Mouse (Mus musculus) heart, embryonic 15.5 days (tissue): ENCODE data around the gene Cep152. TPM values are rescaled to one million over a fixed set of nuclear protein-coding genes. Genes with fewer than 3 reads are reported as not detected.

Experiments used
- ATAC-seq: fragments of 200-750 bp; cut with Nextera tagmentation; replicated peaks from 2 replicates; pipeline ENCODE4 v1.8.0; 2017; ENCODE audit warnings: low read depth, moderate TSS enrichment; ENCODE audit not compliant: insufficient number of reproducible peaks, insufficient read depth, low FRiP score
- H3K27ac ChIP-seq: fragments of 300-500 bp; sonication (generic); 2 replicates; pipeline ENCODE4 v1.5.1; 2015; ENCODE audit warnings: mild to moderate bottlenecking, inconsistent platforms
- H3K27me3 ChIP-seq: fragments of 300-500 bp; sonication (generic); 2 replicates; pipeline ENCODE4 v1.6.1; 2015; ENCODE audit warnings: inconsistent platforms
- H3K36me3 ChIP-seq: fragments of 300-500 bp; sonication (generic); 2 replicates; pipeline ENCODE4 v1.6.1; 2015; ENCODE audit warnings: mild to moderate bottlenecking, inconsistent platforms
- H3K4me1 ChIP-seq: fragments of 300-500 bp; sonication (generic); replicated peaks from 2 replicates; pipeline ENCODE4 v1.6.1; 2015; ENCODE audit warnings: inconsistent platforms
- H3K4me2 ChIP-seq: fragments of 300-500 bp; sonication (generic); 2 replicates; pipeline ENCODE4 v1.6.1; 2015; ENCODE audit warnings: inconsistent platforms, mild to moderate bottlenecking, moderate library complexity
- H3K4me3 ChIP-seq: fragments of 300-500 bp; sonication (generic); 2 replicates; pipeline ENCODE4 v1.5.1; 2015; ENCODE audit warnings: mild to moderate bottlenecking, inconsistent platforms
- H3K9ac ChIP-seq: fragments of 300-500 bp; sonication (generic); 2 replicates; pipeline ENCODE4 v1.6.1; 2015; ENCODE audit warnings: mild to moderate bottlenecking, inconsistent platforms
- H3K9me3 ChIP-seq: fragments of 300-500 bp; sonication (generic); replicated peaks from 2 replicates; pipeline ENCODE4 v1.6.1; 2016; ENCODE audit warnings: inconsistent platforms
- WGBS: fragments of 180-500 bp; shearing (Covaris S2); methylation state at CpG from one replicate; pipeline ENCODE4 v1.1.7; 2015; ENCODE audit warnings: mixed read lengths; 5-methylcytosine and 5-hydroxymethylcytosine counted together
- polyA plus RNA-seq: library from polyadenylated mRNA; unstranded; fragments of >200 nt; fragmentation: Nextera tagmentation; extraction: Ambion mirVana; gene quantifications from 2 replicates; pipeline ENCODE4 v1.2.1, GENCODE M21; 2015

Gene Cep152
- polyA plus RNA-seq, 1 experiment from 2014 or later, result 3.1 TPM

DNA sequence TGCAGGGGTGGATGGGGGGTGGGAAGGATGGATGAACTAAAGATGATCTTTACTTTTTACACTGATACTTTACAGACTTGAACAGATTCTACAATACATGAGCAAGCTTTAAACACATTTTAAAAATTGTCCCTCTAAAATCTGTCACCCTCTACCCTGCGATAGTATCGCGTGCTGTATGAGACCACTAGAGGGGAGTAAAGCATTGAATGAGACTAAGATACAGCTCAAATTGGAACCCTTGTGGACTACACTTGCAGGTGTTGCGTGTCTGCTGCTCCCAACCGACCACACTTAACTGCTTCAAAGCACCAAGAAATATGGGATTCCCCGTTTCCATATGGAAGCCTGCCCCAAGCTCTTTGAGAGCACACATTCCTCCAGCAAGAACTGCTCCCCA is 69.1 kb downstream of the Cep152 start:
- no peak for ATAC-seq
- 68% methylated on average over 6 of the region's 6 CpGs for WGBS

DNA sequence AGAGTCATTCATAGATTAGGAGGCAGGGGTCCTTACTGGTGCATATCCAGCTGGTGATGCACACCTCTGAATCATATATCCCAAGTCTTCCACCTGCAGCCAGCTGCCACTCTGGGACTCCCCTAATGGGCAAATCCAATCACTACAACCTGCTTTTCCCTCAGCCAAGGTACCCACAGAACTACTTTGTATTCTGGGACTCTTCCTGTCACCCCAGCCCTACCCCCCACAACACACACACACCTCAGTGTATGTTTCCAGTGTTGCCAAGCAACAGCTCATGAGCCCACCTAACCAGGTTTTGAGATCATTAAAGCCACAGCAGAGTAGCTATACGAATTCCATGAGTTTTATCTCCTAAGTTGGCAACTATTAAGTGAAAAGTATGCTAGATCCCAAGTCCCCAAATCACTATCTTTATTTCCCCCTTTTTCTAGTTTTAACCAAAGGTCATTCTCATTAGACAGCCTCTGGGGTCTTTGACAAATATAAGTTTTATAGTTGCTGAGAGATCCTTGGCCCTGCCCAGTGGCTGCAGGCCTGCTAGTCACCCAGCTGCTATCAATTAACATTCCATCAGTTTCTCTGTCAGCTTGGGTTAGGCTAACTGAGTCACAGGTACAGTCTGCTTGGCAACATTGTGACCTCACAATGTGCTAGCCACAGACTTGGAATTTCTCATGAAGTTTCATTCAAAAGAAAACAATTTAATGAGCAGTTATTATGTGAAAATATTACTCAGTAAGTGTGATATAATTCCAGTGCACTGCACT is 75.9 kb downstream of the Cep152 start:
- H3K9me3 ChIP-seq, result 0 out of 2 replicates have a peak, but pooled peaks cover 3% of the 10 kb centered on the region
- ATAC-seq, result no peak
- no peak overlapping the region for H3K4me2 ChIP-seq
- H3K9ac ChIP-seq, result no peak overlapping the region
- no peaks in the 10 kb centered on the region for H3K36me3 ChIP-seq
- 46% methylated on average over 1 of the region's 1 CpGs for WGBS
- H3K27me3 ChIP-seq, result no peaks in the 10 kb centered on the region
- H3K27ac ChIP-seq, result no peak overlapping the region
- H3K4me3 ChIP-seq, result no peak overlapping the region
- H3K4me1 ChIP-seq, result no peaks in the 10 kb centered on the region

More for the DNA sequence above, 69.1 kb downstream of the Cep152 start:
- H3K4me1 ChIP-seq, result no peaks in the 10 kb centered on the region
- H3K27me3 ChIP-seq, result no peaks in the 10 kb centered on the region
- H3K4me2 ChIP-seq, result no peak overlapping the region
- H3K9ac ChIP-seq, result no peak overlapping the region
- H3K36me3 ChIP-seq, result no peaks in the 10 kb centered on the region
- H3K27ac ChIP-seq, result no peak overlapping the region
- H3K9me3 ChIP-seq, result no peaks in the 10 kb centered on the region
- no peak overlapping the region for H3K4me3 ChIP-seq

DNA sequence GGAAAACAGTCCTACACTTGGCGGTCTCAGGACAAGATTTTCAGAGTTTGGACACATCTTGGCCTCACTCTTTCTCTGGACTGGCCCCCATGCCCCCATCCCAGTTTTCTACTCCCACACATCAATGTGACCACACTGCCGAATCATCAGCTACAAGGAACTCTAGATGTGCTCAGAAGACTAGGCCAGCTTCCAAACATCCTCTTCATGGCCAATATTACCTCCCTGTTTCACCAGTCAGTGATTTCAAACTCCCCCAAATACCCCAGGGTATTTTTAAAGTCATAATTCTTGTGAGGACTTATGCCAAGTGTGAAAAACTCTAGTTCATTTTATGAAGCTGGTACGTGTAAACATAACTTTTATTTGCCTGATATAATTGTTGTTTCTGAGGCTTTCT is 79.9 kb downstream of the Cep152 start:
- Histone ChIP-seq H3K36me3 (no peaks in the 10 kb centered on the region), H3K9me3 (0 out of 2 replicates have a peak, but pooled peaks cover 3% of the 10 kb centered on the region), H3K4me1 (no peaks in the 10 kb centered on the region), H3K27me3 (no peaks in the 10 kb centered on the region), H3K27ac (no peak overlapping the region), H3K9ac (no peak overlapping the region), H3K4me2 (no peak overlapping the region), H3K4me3 (no peak overlapping the region)
- ATAC-seq, result no peak
- 68% methylated on average over 3 of the region's 3 CpGs for WGBS

DNA sequence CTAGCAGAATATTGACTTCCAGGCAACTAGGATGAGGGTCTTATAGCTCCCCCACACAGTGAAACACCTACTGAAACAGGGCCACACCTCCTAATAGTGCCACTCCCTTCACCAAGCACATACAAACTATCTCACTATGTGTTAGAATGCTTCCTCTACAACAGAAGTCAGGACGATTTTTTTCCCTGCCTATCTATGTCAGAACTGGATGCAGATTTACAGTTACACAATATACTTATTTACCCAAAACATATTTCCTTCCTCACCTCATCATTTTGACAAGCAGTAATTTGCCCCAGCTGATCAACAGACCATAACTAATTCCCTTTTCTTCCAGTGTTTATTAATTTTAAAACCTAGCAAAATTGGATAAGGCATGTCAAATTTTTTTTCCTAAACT is 81.3 kb downstream of the Cep152 start:
- no peak overlapping the region for H3K4me3 ChIP-seq
- H3K27me3 ChIP-seq, result no peaks in the 10 kb centered on the region
- 0 out of 2 replicates have a peak, but pooled peaks cover 3% of the 10 kb centered on the region for H3K9me3 ChIP-seq
- no peak overlapping the region for H3K4me2 ChIP-seq
- no peaks in the 10 kb centered on the region for H3K4me1 ChIP-seq
- ATAC-seq, result no peak
- H3K9ac ChIP-seq, result no peak overlapping the region
- H3K27ac ChIP-seq, result no peak overlapping the region
- H3K36me3 ChIP-seq, result no peaks in the 10 kb centered on the region
- 44% methylated on average over 1 of the region's 1 CpGs for WGBS

DNA sequence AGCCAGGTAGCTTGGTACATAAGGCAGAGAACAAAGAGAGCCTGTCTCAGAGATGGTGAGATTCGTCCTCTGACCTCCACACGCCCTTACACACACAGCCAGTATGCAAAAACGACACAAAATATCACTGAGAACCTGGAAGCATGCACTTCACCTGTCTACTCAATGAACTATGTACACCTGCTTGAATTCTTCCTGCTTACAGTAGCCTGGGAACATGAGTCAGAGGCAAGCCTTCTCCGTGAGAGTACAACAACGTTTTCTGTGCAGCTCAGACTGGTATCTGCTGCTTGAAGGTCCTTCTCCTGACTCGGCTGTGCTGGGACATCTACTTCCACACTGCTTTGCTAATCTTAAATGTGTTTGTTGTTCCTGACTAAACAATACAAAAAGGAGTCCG is 83.5 kb downstream of the Cep152 start:
- ATAC-seq, result no peak
- H3K4me3 ChIP-seq, result no peak overlapping the region
- no peak overlapping the region for H3K4me2 ChIP-seq
- no peaks in the 10 kb centered on the region for H3K4me1 ChIP-seq
- 0 out of 2 replicates have a peak, but pooled peaks cover 3% of the 10 kb centered on the region for H3K9me3 ChIP-seq
- H3K27me3 ChIP-seq, result no peaks in the 10 kb centered on the region
- H3K36me3 ChIP-seq, result no peaks in the 10 kb centered on the region
- H3K27ac ChIP-seq, result no peak overlapping the region
- H3K9ac ChIP-seq, result no peak overlapping the region
- WGBS, result 61% methylated on average over 7 of the region's 7 CpGs

DNA sequence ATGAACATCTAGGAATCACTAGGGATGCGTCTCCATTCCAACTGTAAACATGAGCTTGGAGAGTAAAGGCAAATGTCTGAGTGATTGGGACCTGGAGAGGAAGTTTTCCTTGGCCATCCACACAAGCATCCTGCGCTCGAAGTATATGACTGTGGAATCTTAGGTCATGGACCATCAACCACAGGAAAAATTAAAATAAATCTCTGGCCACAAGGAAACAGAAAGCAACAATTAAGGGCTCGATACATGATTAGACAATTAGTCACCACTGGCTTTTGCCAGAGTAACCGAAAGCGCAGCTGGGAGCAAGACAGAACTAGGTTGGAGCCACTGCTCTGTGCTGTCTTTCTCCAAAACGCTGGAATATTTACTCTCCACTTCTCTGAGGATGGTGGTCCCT is 84.3 kb downstream of the Cep152 start:
- H3K27ac ChIP-seq, result no peak overlapping the region
- 66% methylated on average over 7 of the region's 7 CpGs for WGBS
- no peak overlapping the region for H3K4me3 ChIP-seq
- H3K4me2 ChIP-seq, result no peak overlapping the region
- ATAC-seq, result no peak
- no peaks in the 10 kb centered on the region for H3K4me1 ChIP-seq
- no peaks in the 10 kb centered on the region for H3K27me3 ChIP-seq
- H3K36me3 ChIP-seq, result no peaks in the 10 kb centered on the region
- no peak overlapping the region for H3K9ac ChIP-seq
- H3K9me3 ChIP-seq, result no peaks in the 10 kb centered on the region

DNA sequence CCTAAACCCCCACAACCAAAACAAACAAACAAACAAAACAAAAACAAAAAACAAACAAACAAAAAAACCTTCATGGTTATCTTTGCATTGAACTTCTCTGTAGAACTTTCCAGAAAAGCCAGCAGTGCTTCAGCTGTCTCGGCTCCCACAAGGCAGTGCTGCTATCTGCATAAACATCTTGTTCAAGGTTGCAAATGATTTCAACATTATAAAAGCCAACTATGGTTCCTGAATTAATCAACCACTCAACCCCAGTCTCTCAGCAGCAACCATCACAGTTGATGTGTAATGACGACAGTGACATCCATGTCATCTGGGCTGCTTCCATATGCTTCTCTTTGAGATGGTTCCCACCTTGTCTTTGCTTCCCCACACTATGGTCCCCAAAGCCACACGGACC is 85.3 kb downstream of the Cep152 start:
- Histone ChIP-seq H3K9me3 (no peaks in the 10 kb centered on the region), H3K4me1 (no peaks in the 10 kb centered on the region), H3K27me3 (no peaks in the 10 kb centered on the region), H3K27ac (no peak overlapping the region), H3K4me2 (no peak overlapping the region), H3K36me3 (no peaks in the 10 kb centered on the region), H3K4me3 (no peak overlapping the region), H3K9ac (no peak overlapping the region)
- WGBS, result 84% methylated on average over 3 of the region's 3 CpGs
- no peak for ATAC-seq

DNA sequence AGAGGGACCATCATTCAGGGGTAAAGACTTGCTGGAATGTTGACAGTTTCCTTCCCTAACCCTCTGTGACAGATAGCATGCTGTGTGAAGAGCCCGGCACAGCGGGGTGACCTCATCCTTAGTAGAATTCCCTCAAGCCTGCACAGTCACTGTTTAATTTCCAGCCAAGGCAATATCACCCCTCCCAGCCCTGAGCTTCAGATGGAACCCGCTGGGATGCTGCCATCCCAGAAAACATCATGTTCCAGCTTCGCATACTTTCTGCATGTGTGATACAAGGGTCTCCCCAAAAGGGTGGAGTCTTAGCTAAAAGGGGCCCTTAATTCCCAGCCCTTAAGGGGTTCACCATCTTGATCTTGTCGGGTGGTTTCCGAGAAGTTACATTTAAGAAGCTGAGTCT is 94.2 kb downstream of the Cep152 start:
- no peak overlapping the region for H3K4me3 ChIP-seq
- peaks cover 7% of the 10 kb centered on the region for H3K4me1 ChIP-seq
- WGBS, result 36% methylated on average over 6 of the region's 6 CpGs
- H3K4me2 ChIP-seq, result 0 out of 2 replicates have a peak overlapping the region, but pooled peaks have one; percentile 8
- ATAC-seq, result peak; percentile 80
- H3K9ac ChIP-seq, result no peak overlapping the region
- H3K36me3 ChIP-seq, result no peaks in the 10 kb centered on the region
- H3K27ac ChIP-seq, result peak overlapping the region; percentile 34
- no peaks in the 10 kb centered on the region for H3K9me3 ChIP-seq
- no peaks in the 10 kb centered on the region for H3K27me3 ChIP-seq

DNA sequence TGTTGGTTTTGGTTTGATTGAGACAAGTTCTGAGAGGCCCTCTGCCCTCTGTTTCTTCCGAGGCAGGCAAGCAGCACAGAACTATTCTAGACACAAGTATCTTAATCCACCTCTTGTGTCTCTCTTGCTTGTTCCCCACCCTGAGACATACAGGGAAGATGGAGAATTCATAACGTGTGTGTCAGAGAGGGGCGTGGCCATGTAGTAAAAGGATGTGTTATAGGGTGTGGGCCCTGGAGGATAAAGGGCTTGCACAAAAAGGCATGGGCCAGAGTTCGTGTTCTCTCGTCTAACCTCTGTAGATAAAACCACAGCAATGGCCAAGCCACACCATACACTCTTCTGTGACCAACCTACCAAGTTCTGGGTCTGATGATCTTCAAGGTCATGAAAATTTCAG is 98.3 kb downstream of the Cep152 start:
- Histone ChIP-seq H3K9ac (no peak overlapping the region), H3K4me2 (no peak overlapping the region), H3K9me3 (no peaks in the 10 kb centered on the region), H3K27ac (no peak overlapping the region), H3K4me1 (peaks cover 7% of the 10 kb centered on the region), H3K36me3 (no peaks in the 10 kb centered on the region), H3K4me3 (no peak overlapping the region), H3K27me3 (no peaks in the 10 kb centered on the region)
- WGBS, result 71% methylated on average over 5 of the region's 5 CpGs
- no peak for ATAC-seq

- Histone ChIP-seq H3K27ac (no peak overlapping the region), H3K4me2 (no peak overlapping the region), H3K9me3 (no peaks in the 10 kb centered on the region), H3K36me3 (no peaks in the 10 kb centered on the region), H3K27me3 (no peaks in the 10 kb centered on the region), H3K4me3 (no peak overlapping the region), H3K9ac (no peak overlapping the region), H3K4me1 (peaks cover 2% of the 10 kb centered on the region)
- 70% methylated on average over 2 of the region's 2 CpGs for WGBS
- ATAC-seq, result no peak
Observed at GRCm38 (mm10) chr2:125525484-125525883, 99.4 kb downstream of the Cep152 start.

DNA sequence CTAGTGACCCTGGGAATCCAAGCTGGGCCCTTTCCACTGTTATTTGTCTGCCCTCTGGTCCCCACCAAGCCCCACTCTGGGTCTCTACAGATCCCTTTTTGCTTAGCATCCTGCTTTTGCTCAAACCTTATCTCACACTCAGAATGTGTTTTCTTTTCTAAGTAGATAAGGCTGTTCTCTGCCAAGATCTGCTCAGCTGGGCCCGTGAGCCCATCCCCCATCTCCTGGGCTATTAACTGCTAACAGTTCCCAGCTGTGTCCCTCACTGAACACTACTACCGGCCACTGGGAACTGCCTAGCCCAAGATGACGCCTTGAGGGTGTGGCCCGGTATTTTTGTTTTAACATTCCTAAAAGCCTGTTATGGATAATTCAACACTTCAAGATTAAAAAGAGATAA is 108.3 kb downstream of the Cep152 start:
- H3K27me3 ChIP-seq, result no peaks in the 10 kb centered on the region
- no peaks in the 10 kb centered on the region for H3K36me3 ChIP-seq
- no peak overlapping the region for H3K4me3 ChIP-seq
- H3K4me1 ChIP-seq, result peaks cover 12% of the 10 kb centered on the region
- no peak overlapping the region for H3K4me2 ChIP-seq
- peak overlapping the region; percentile 72 for H3K27ac ChIP-seq
- H3K9ac ChIP-seq, result no peak overlapping the region
- no peaks in the 10 kb centered on the region for H3K9me3 ChIP-seq
- 10% methylated on average over 4 of the region's 4 CpGs for WGBS
- peak; percentile 88 for ATAC-seq
